Mouse (Mus musculus) adrenal gland, postnatal 25 days (tissue): ENCODE results near the gene Mrgprb5. TPM values are rescaled to one million over a fixed set of nuclear protein-coding genes. Genes with fewer than 3 reads are reported as not detected.
"Not testable (repeated sequence)": the region's sequence is repeated elsewhere in the genome, so short reads cannot be mapped to it uniquely, and the experiment has no call there.

Source experiments
- DNase-seq: peaks from one replicate; pipeline ENCODE4 v3.0.0; 2021; ENCODE audit warnings: mixed read lengths
- long read RNA-seq: library from polyadenylated mRNA; stranded (forward); transcript quantifications from one replicate; pipeline ENCODE4 v2.0.0, GENCODE M21; 2021
- total RNA-seq: library from RNA; stranded (reverse); gene quantifications from 2 replicates; pipeline ENCODE4 v1.2.3, GENCODE M21; 2021

Mrgprb5 gene
- not detected in 2 replicates for total RNA-seq
- long read RNA-seq, result 0 reads

DNA sequence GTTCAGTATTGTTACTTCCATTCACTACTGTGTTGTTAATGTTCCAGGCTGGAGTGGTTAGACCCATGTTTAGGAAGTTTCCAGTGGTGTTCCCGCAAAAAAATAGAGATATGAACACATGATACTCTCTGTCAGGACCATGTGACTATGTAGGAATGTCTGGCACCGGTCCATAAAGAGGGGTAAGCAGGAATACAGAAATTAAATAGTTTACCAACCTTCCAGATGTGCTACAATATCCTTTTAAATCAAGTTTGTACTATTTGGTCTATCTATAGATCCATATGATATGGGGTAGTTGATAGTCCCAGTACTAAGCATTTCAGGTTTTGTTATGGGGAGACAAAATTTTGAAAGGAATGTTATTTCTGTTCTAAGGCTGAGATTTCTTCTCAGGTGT, at the start of gene Mrgprb5:
Gene Mrgprb5, minus strand, starts transcription at position 101 of the 400 bp plus-strand sequence.
- no peak for DNase-seq

- no peak for DNase-seq
Observed at GRCm38 (mm10) chr7:48199188-48199587, 30.4 kb upstream of the Mrgprb5 start, which contains the start of gene Mrgprb4. Gene Mrgprb4, minus strand, starts transcription at chr7:48199288.

- no peak for DNase-seq
Observed at GRCm38 (mm10) chr7:48167471-48167870, 1.3 kb downstream of the Mrgprb5 start.

- DNase-seq, result peak; percentile 3
Observed at GRCm38 (mm10) chr7:48138248-48138702, 30.5 kb downstream of the Mrgprb5 start.

GRCm38 (mm10) chr7:48137216-48138077, 31.4 kb downstream of the Mrgprb5 start:
- DNase-seq, result peak; percentile 21

- no peak for DNase-seq
Observed at GRCm38 (mm10) chr7:48132674-48133073, 36.1 kb downstream of the Mrgprb5 start.

- peak; percentile 2 for DNase-seq
Observed at GRCm38 (mm10) chr7:48132247-48132646, 36.6 kb downstream of the Mrgprb5 start.

DNA sequence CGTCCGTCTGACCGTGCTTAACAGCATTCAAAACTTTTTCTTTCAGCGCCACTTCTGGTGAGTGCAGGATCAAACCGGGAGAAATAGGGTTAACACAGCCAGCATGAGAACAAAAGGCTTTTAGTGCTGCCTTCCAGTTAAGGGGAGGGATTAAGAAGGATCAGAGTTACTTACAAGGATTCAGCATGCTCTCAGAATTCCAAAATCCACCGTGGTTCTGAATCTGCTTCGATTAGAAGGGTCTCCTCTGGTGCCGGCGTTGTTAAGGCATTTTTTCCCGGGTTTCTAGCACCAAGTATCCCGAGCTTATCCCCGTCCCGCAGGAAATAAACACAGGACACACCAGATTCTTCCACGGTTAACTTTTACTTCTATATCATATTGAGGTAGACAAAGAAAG, 37.0 kb downstream of the Mrgprb5 start:
- DNase-seq, result not testable (repeated sequence)

DNA sequence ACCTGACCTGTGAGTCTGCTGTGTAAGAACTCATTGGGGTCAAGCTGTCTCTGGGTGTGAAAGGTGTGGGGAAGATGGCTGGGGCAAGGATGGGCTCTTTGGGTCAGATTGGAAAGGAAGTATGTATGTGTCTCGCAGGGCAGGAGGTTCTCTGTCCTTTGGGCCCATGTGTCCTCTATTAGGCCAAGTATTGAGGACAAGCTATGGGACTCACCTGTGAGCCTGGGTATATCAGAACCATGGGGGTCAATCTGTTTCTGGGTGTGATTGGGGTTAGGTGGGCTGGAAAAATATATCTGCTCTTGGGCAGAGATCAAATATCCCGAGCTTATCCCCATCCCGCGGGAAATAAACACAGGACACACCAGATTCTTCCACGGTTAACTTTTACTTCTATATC, 45.0 kb downstream of the Mrgprb5 start:
- no peak for DNase-seq

Other genes starting within 250 kb of the Mrgprb5 start
- not detected in 2 replicates for gene Mrgpra4, start 186.9 kb downstream of the Mrgprb5 start, total RNA-seq
- not detected in 2 replicates for gene Mrgprx1, start 141.4 kb downstream of the Mrgprb5 start, total RNA-seq
- not detected in 2 replicates for gene Mrgprb4, start 30.3 kb upstream of the Mrgprb5 start, total RNA-seq
- gene Mrgprb8, start 219.5 kb upstream of the Mrgprb5 start, total RNA-seq, result not detected in 2 replicates